Mouse (Mus musculus): ENCODE results near the gene Sorbs1. TPM values are rescaled to one million over a fixed set of nuclear protein-coding genes. Genes with fewer than 3 reads are reported as not detected.
A peak's percentile ranks its signal among the peaks of the same experiment; 100 is the strongest.

Sorbs1 gene
- polyA plus RNA-seq, 1 experiment from 2014 or later, result 35.7 TPM

DNA sequence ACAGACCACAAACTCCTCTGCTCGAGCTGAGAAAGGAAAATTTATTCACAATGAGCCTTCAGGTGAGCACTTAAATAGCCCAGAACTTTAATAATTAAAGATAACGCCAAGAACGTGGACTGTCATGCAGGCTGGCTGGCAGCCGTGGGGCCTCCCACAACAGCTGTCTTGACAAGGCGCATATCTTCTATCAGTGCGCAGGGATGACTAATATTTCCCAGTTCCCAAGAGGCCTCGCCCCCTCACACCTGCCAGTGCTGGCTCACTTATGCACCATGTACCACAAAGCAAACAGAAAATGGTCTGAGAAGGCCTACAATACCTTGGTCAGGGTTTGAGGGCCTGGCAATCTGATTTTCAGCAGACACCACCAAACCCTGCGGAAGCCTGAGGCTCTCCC is 14.4 kb downstream of the Sorbs1 start:
- WGBS, result 81% methylated on average over 8 of the region's 8 CpGs
- Histone ChIP-seq H3K27me3 (ENCODE audit: control insufficient read depth, insufficient read depth, low read length) (no peaks in the 10 kb centered on the region), H3K27ac (replicated peaks; ENCODE audit: low read depth, low read length) (no peak overlapping the region), H3K9me3 (replicated peaks; ENCODE audit: control insufficient read depth, low read length) (no peaks in the 10 kb centered on the region), H3K36me3 (replicated peaks; ENCODE audit: control insufficient read depth, insufficient read depth, low read depth, low read length) (no peaks in the 10 kb centered on the region), H3K9ac (replicated peaks; ENCODE audit: low read length) (no peak overlapping the region), H3K4me1 (ENCODE audit: control insufficient read depth, insufficient read depth, low read length) (no peaks in the 10 kb centered on the region), H3K4me2 (ENCODE audit: low read depth, low read length) (no peak overlapping the region), H3K4me3 (ENCODE audit: low read depth, low read length) (no peak overlapping the region)
- ATAC-seq (replicated peaks; ENCODE audit: insufficient number of reproducible peaks, low FRiP score, low TSS enrichment, low read depth), result no peak
- DNase-seq (ENCODE audit: low spot score), result no peak

DNA sequence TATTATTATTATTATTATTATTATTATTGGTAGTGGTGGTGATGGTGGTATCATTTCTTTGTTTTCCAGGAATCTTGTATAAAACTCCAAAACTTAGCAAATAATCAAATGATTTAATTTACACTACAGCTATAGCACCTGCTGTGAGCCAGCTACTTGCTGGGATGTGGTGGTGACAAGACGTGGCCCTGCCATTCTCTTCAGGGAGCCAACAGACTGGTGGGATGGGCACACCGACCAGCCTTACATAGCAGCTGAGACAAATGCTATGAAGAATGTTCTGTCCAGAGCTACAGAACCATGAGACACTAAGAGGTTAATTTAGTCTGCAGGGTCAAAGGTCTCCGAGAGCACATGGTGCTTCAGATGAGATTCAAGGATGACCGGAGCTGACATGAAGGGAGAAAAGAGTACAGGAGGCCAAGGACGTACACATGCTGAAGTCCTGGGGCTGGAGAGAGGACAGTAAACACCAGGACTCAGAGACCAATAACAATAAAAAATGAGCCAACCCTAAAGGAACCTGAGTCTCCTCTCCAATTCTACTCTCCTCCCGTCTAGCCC is 15.3 kb downstream of the Sorbs1 start:
- no peak for DNase-seq (ENCODE audit: low spot score)
- no peak for ATAC-seq (replicated peaks; ENCODE audit: insufficient number of reproducible peaks, low FRiP score, low TSS enrichment, low read depth)
- Histone ChIP-seq H3K9ac (replicated peaks; ENCODE audit: low read length) (no peak overlapping the region), H3K27ac (replicated peaks; ENCODE audit: low read depth, low read length) (no peak overlapping the region), H3K4me2 (ENCODE audit: low read depth, low read length) (no peak overlapping the region), H3K27me3 (ENCODE audit: control insufficient read depth, insufficient read depth, low read length) (no peaks in the 10 kb centered on the region), H3K4me1 (ENCODE audit: control insufficient read depth, insufficient read depth, low read length) (no peaks in the 10 kb centered on the region), H3K4me3 (ENCODE audit: low read depth, low read length) (no peak overlapping the region), H3K9me3 (replicated peaks; ENCODE audit: control insufficient read depth, low read length) (no peaks in the 10 kb centered on the region), H3K36me3 (replicated peaks; ENCODE audit: control insufficient read depth, insufficient read depth, low read depth, low read length) (no peaks in the 10 kb centered on the region)
- WGBS, result 60% methylated on average over 6 of the region's 6 CpGs

- DNase-seq (ENCODE audit: low spot score) (no peak), ATAC-seq (replicated peaks; ENCODE audit: insufficient number of reproducible peaks, low FRiP score, low TSS enrichment, low read depth) (no peak)
- H3K36me3 ChIP-seq (replicated peaks; ENCODE audit: control insufficient read depth, insufficient read depth, low read depth, low read length), result no peaks in the 10 kb centered on the region
- H3K27me3 ChIP-seq (ENCODE audit: control insufficient read depth, insufficient read depth, low read length), result no peaks in the 10 kb centered on the region
- H3K9ac ChIP-seq (replicated peaks; ENCODE audit: low read length), result no peak overlapping the region
- no peak overlapping the region for H3K27ac ChIP-seq (replicated peaks; ENCODE audit: low read depth, low read length)
- H3K9me3 ChIP-seq (replicated peaks; ENCODE audit: control insufficient read depth, low read length), result no peaks in the 10 kb centered on the region
- H3K4me1 ChIP-seq (ENCODE audit: control insufficient read depth, insufficient read depth, low read length), result no peaks in the 10 kb centered on the region
- 91% methylated on average over 11 of the region's 11 CpGs for WGBS
- H3K4me2 ChIP-seq (ENCODE audit: low read depth, low read length), result no peak overlapping the region
- no peak overlapping the region for H3K4me3 ChIP-seq (ENCODE audit: low read depth, low read length)
Observed at GRCm38 (mm10) chr19:40496509-40497267, 16.9 kb downstream of the Sorbs1 start.

DNA sequence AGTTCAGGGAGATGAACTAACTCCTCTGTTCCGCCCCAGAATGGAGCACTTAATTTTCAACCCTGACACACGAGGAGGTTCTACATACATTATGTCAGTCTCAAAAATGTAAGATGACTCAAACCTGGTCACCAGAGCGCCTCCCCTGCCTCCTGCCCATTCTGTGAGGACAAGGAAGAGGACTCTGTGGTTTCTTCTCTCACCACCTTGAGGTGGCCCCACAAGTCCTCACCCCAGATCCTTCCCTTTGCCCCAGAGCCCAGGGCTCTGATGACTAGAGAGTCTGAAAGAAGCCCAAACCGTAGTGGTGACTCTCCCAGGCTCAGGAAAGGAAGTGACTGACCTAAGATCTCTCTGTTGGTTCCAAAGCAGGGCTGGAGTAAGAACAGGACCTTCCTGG is 17.5 kb downstream of the Sorbs1 start:
- Histone ChIP-seq H3K9ac (replicated peaks; ENCODE audit: low read length) (no peak overlapping the region), H3K36me3 (replicated peaks; ENCODE audit: control insufficient read depth, insufficient read depth, low read depth, low read length) (no peaks in the 10 kb centered on the region), H3K4me3 (ENCODE audit: low read depth, low read length) (no peak overlapping the region), H3K4me1 (ENCODE audit: control insufficient read depth, insufficient read depth, low read length) (no peaks in the 10 kb centered on the region), H3K9me3 (replicated peaks; ENCODE audit: control insufficient read depth, low read length) (no peaks in the 10 kb centered on the region), H3K27ac (replicated peaks; ENCODE audit: low read depth, low read length) (no peak overlapping the region), H3K27me3 (ENCODE audit: control insufficient read depth, insufficient read depth, low read length) (no peaks in the 10 kb centered on the region), H3K4me2 (ENCODE audit: low read depth, low read length) (no peak overlapping the region)
- 88% methylated on average over 4 of the region's 4 CpGs for WGBS
- no peak for ATAC-seq (replicated peaks; ENCODE audit: insufficient number of reproducible peaks, low FRiP score, low TSS enrichment, low read depth)
- DNase-seq (ENCODE audit: low spot score), result no peak

- no peak for ATAC-seq (replicated peaks; ENCODE audit: insufficient number of reproducible peaks, low FRiP score, low TSS enrichment, low read depth)
- H3K4me1 ChIP-seq (ENCODE audit: control insufficient read depth, insufficient read depth, low read length), result no peaks in the 10 kb centered on the region
Observed at GRCm38 (mm10) chr19:40492902-40493301, 20.7 kb downstream of the Sorbs1 start.

GRCm38 (mm10) chr19:40491442-40491841 is 22.1 kb downstream of the Sorbs1 start:
- no peaks in the 10 kb centered on the region for H3K4me1 ChIP-seq (ENCODE audit: control insufficient read depth, insufficient read depth, low read length)
- no peak overlapping the region for H3K4me3 ChIP-seq (ENCODE audit: low read depth, low read length)
- ATAC-seq (replicated peaks; ENCODE audit: insufficient number of reproducible peaks, low FRiP score, low TSS enrichment, low read depth), result no peak
- H3K9me3 ChIP-seq (replicated peaks; ENCODE audit: control insufficient read depth, low read length), result no peaks in the 10 kb centered on the region
- H3K9ac ChIP-seq (replicated peaks; ENCODE audit: low read length), result no peak overlapping the region
- H3K4me2 ChIP-seq (ENCODE audit: low read depth, low read length), result no peak overlapping the region
- H3K36me3 ChIP-seq (replicated peaks; ENCODE audit: control insufficient read depth, insufficient read depth, low read depth, low read length), result no peaks in the 10 kb centered on the region
- WGBS, result 89% methylated on average over 2 of the region's 2 CpGs
- DNase-seq (ENCODE audit: low spot score), result no peak
- no peak overlapping the region for H3K27ac ChIP-seq (replicated peaks; ENCODE audit: low read depth, low read length)
- H3K27me3 ChIP-seq (ENCODE audit: control insufficient read depth, insufficient read depth, low read length), result no peaks in the 10 kb centered on the region

More at GRCm38 (mm10) chr19:40492902-40493301, 20.7 kb downstream of the Sorbs1 start:
- DNase-seq (ENCODE audit: low spot score), result no peak
- H3K36me3 ChIP-seq (replicated peaks; ENCODE audit: control insufficient read depth, insufficient read depth, low read depth, low read length), result no peaks in the 10 kb centered on the region
- no peak overlapping the region for H3K4me3 ChIP-seq (ENCODE audit: low read depth, low read length)
- no peak overlapping the region for H3K4me2 ChIP-seq (ENCODE audit: low read depth, low read length)
- H3K27ac ChIP-seq (replicated peaks; ENCODE audit: low read depth, low read length), result no peak overlapping the region
- H3K9me3 ChIP-seq (replicated peaks; ENCODE audit: control insufficient read depth, low read length), result no peaks in the 10 kb centered on the region
- 79% methylated on average over 9 of the region's 9 CpGs for WGBS
- no peaks in the 10 kb centered on the region for H3K27me3 ChIP-seq (ENCODE audit: control insufficient read depth, insufficient read depth, low read length)
- no peak overlapping the region for H3K9ac ChIP-seq (replicated peaks; ENCODE audit: low read length)

- DNase-seq (ENCODE audit: low spot score), result peak; percentile 15
Observed at GRCm38 (mm10) chr19:40490765-40491164, 22.8 kb downstream of the Sorbs1 start.

GRCm38 (mm10) chr19:40489633-40490032 is 23.9 kb downstream of the Sorbs1 start:
- WGBS, result 78% methylated on average over 6 of the region's 6 CpGs
- H3K4me3 ChIP-seq (ENCODE audit: low read depth, low read length), result no peak overlapping the region
- H3K27me3 ChIP-seq (ENCODE audit: control insufficient read depth, insufficient read depth, low read length), result no peaks in the 10 kb centered on the region
- DNase-seq (ENCODE audit: low spot score) (no peak), ATAC-seq (replicated peaks; ENCODE audit: insufficient number of reproducible peaks, low FRiP score, low TSS enrichment, low read depth) (no peak)
- no peaks in the 10 kb centered on the region for H3K36me3 ChIP-seq (replicated peaks; ENCODE audit: control insufficient read depth, insufficient read depth, low read depth, low read length)
- no peak overlapping the region for H3K9ac ChIP-seq (replicated peaks; ENCODE audit: low read length)
- H3K4me1 ChIP-seq (ENCODE audit: control insufficient read depth, insufficient read depth, low read length), result no peaks in the 10 kb centered on the region
- no peak overlapping the region for H3K27ac ChIP-seq (replicated peaks; ENCODE audit: low read depth, low read length)
- H3K4me2 ChIP-seq (ENCODE audit: low read depth, low read length), result no peak overlapping the region
- H3K9me3 ChIP-seq (replicated peaks; ENCODE audit: control insufficient read depth, low read length), result no peaks in the 10 kb centered on the region

More at GRCm38 (mm10) chr19:40490765-40491164, 22.8 kb downstream of the Sorbs1 start:
- Histone ChIP-seq H3K4me2 (ENCODE audit: low read depth, low read length) (no peak overlapping the region), H3K9ac (replicated peaks; ENCODE audit: low read length) (no peak overlapping the region), H3K27me3 (ENCODE audit: control insufficient read depth, insufficient read depth, low read length) (no peaks in the 10 kb centered on the region), H3K4me3 (ENCODE audit: low read depth, low read length) (no peak overlapping the region), H3K36me3 (replicated peaks; ENCODE audit: control insufficient read depth, insufficient read depth, low read depth, low read length) (no peaks in the 10 kb centered on the region), H3K4me1 (ENCODE audit: control insufficient read depth, insufficient read depth, low read length) (no peaks in the 10 kb centered on the region), H3K9me3 (replicated peaks; ENCODE audit: control insufficient read depth, low read length) (no peaks in the 10 kb centered on the region), H3K27ac (replicated peaks; ENCODE audit: low read depth, low read length) (no peak overlapping the region)
- ATAC-seq (replicated peaks; ENCODE audit: insufficient number of reproducible peaks, low FRiP score, low TSS enrichment, low read depth), result no peak
- WGBS, result 63% methylated on average over 8 of the region's 8 CpGs
